Mouse (Mus musculus) left cerebral cortex, adult 2 months (tissue): ENCODE results near the gene Syt14. TPM values are rescaled to one million over a fixed set of nuclear protein-coding genes. Genes with fewer than 3 reads are reported as not detected.

Source experiments
- DNase-seq, 2 experiments: peaks; one replicate each; pipeline ENCODE4 v3.0.0; 2021 to 2022; ENCODE audit warnings: low spot score in 2 of 2, mixed read lengths in 1 of 2; ENCODE audit errors: extremely low spot score in 1 of 2
- H3K27ac ChIP-seq: fragments of 200-600 bp; 2 replicates; pipeline ENCODE4 v1.8.1; 2022
- H3K4me3 ChIP-seq: fragments of 200-600 bp; 2 replicates; pipeline ENCODE4 v1.8.1; 2022
- CTCF ChIP-seq: fragments of 200-600 bp; IDR thresholded peaks from 2 replicates; pipeline ENCODE4 v1.8.1; 2022; ENCODE audit warnings: antibody characterized with exemption, mild to moderate bottlenecking, moderate library complexity
- intact Hi-C: fragments of 180-260 bp; cut with DNase I; formaldehyde crosslinking; loops from one replicate; pipeline ENCODE4 v1.15.1; 2025
- total RNA-seq, 2 experiments: library from RNA; stranded (reverse); gene quantifications; 2 replicates each; pipeline ENCODE4 v1.2.3; 2021

Syt14 gene
- total RNA-seq, 2 experiments from 2014 or later = 27.5 to 28.2 TPM

- DNase-seq = peak in 1 of 2 experiments; percentile 31
- TF ChIP-seq CTCF = no peak
Measured at GRCm38 (mm10) chr1:193034951-193035370, 614 bp downstream of the Syt14 start.

DNA sequence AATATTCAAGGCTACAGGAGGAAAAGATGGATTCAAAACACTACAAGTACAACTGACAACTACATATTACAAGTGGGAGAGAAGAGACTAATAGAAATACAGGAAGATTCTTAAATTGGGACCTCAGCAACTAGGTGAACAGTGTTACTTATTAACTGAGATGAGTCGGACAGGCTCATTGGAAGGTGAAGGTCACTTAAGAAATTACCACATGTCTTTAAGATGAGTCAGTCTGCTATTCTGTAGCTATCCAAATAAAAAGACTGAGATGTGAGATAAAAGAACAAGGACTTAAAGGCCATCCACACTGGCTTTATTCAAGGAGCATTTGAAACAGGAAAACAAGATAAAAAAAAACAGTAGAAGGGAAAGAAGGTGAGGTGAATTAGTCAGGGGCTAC lies 11.3 kb downstream of the Syt14 start:
- intact Hi-C loops = no loop called here
- no peak for TF ChIP-seq CTCF
- H3K27ac ChIP-seq = no peak overlapping the region
- no peak for DNase-seq
- H3K4me3 ChIP-seq = no peak overlapping the region

More at GRCm38 (mm10) chr1:193034951-193035370, 614 bp downstream of the Syt14 start:
- Histone ChIP-seq H3K4me3 (peak overlapping the region; percentile 81), H3K27ac (peak overlapping the region; percentile 66)
- intact Hi-C loops = loop anchor here (5.0 kb wide), 1 partner anchor 92 kb away; no protein-coding TSS in a partner anchor

GRCm38 (mm10) chr1:193012351-193012750 lies 23.2 kb downstream of the Syt14 start:
- no peak for DNase-seq
- no peak overlapping the region for H3K27ac ChIP-seq
- intact Hi-C loops = no loop called here
- no peak overlapping the region for H3K4me3 ChIP-seq
- TF ChIP-seq CTCF = no peak

DNA sequence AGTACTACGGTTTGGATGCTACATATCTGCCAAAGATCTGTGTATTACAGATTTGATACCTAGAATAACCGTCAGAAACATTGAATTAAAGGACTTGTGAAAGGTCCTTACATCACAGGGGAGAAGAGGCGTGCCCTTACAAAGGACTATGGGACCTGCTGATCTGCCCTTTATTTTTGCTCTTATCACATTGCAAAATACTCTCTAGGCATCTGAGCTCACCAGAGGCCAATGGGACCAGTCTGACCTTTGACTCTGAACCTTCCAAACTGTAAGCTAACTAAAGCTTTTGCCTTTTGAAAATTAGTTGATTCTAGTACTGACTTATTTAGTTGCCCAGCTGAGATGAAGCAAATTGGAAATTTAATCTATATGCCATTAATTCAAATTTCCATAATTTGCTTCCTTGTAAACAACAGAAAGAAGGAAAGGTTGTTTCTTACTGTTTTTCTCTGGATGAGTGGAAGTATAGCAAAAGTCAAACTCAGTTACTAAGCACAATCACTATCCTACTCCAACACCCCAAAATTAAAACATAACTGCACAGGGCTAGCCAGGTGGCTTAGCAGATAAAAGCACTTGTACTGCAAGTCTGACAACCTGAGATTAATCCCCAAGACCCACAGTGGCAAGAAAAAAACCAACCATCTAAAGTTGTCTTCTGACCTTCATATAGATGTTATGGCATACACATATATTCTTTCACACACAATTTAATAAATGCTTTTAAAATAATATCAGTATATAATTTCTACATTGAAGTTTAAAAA lies 24.4 kb downstream of the Syt14 start:
- no peak for TF ChIP-seq CTCF
- DNase-seq = no peak
- no peak overlapping the region for H3K27ac ChIP-seq
- no peak overlapping the region for H3K4me3 ChIP-seq
- intact Hi-C loops = no loop called here

GRCm38 (mm10) chr1:193004581-193004980 lies 31.0 kb downstream of the Syt14 start:
- intact Hi-C loops = loop anchor here (5.0 kb wide), 1 partner anchor 98 kb away; no protein-coding TSS in a partner anchor
- no peak for DNase-seq
- peak overlapping the region; percentile 20; the same call in 1 of the 2 replicates for H3K27ac ChIP-seq
- TF ChIP-seq CTCF = no peak
- no peak overlapping the region for H3K4me3 ChIP-seq

- TF ChIP-seq CTCF = no peak
- H3K27ac ChIP-seq = peak overlapping the region; percentile 20; the same call in 1 of the 2 replicates
- DNase-seq = no peak
- intact Hi-C loops = loop anchor here (2.0 to 5.0 kb wide), 2 partner anchors 98 to 119 kb away; no protein-coding TSS in a partner anchor
- H3K4me3 ChIP-seq = no peak overlapping the region
Measured at GRCm38 (mm10) chr1:193003953-193004352, 31.6 kb downstream of the Syt14 start.

DNA sequence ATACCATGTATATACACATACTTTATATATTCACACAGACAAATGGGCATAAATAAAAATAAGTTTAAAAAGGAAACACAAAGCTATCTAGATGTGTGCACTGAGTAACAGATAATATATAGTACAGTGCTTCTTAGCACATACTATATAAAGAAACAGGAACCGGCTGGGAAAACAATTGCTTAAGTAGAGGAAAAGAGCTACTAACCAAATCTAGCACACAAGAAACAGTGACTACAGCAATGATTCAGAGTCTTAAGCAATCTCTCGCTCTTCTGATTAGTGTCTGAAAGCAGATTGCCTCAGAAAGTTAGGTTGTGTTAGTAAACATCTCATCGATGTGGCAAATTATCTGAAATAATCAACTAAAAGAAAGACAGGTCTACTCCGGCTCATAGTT lies 33.3 kb downstream of the Syt14 start:
- DNase-seq = no peak
- TF ChIP-seq CTCF = no peak
- Histone ChIP-seq H3K4me3 (no peak overlapping the region), H3K27ac (no peak overlapping the region)
- intact Hi-C loops = loop anchor here (2.0 to 5.0 kb wide), 2 partner anchors 100 to 120 kb away; no protein-coding TSS in a partner anchor

- H3K27ac ChIP-seq = no peak overlapping the region
- intact Hi-C loops = loop anchor here (5.0 kb wide), 1 partner anchor 101 kb away; no protein-coding TSS in a partner anchor
- TF ChIP-seq CTCF = no peak
- no peak overlapping the region for H3K4me3 ChIP-seq
- no peak for DNase-seq
Measured at GRCm38 (mm10) chr1:193001587-193001986, 34.0 kb downstream of the Syt14 start.

GRCm38 (mm10) chr1:193000908-193001307 lies 34.7 kb downstream of the Syt14 start:
- no peak for DNase-seq
- Histone ChIP-seq H3K27ac (no peak overlapping the region), H3K4me3 (no peak overlapping the region)
- TF ChIP-seq CTCF = peak; percentile 72
- intact Hi-C loops = loop anchor here (5.0 kb wide), 1 partner anchor 101 kb away; no protein-coding TSS in a partner anchor

DNA sequence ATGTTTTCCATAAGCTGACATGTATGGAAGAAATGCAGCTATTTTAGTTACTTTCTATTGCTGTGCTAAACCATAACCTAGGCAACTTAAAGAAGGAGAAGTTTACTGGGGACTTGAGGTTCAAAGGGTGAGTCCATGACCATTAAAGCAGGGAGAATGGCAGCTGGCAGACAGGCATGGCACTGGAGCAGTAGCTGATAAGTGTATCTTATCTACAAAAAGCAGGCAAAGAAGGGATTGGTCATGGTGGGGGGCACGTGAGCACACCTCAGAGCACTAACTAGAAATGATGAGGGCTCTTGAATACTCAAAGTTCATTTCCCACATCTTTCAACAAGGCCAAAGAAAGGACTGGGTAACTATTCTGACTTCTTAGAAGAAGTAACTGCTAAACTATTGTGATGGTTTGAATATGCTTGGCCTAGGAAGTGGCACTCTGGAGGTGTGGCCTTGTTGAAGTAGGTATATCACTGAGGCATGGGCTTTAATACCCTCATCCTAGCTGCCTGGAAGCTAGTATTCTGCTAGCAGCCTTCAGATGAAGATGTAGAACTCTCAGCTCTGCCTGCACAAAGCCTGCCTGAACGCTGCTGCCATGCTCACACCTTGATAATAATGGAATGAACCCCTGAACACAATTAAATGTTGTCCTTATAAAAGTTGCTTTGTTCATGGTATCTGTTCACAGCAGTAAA lies 41.2 kb downstream of the Syt14 start:
- H3K4me3 ChIP-seq = no peak overlapping the region
- DNase-seq = no peak
- no peak for TF ChIP-seq CTCF
- intact Hi-C loops = no loop called here
- no peak overlapping the region for H3K27ac ChIP-seq

DNA sequence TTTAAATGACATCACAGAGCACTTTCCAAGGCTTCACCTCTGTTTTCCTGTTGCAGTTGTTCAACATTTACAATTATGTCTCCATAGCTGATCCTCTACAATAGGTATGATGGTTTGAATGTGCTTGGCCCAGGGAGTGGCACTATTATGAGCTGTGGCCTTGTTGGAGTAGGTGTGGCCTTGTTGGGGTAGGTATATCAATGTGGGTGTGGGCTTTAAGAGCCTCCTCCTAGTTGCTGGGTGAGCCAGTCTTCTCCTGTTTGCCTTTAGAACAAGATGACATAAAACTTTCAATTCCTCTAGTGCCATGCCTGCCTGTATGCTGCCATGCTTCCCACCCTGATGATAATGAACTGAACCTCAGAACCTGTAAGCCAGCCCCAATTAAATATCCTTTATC lies 42.1 kb downstream of the Syt14 start:
- no peak for TF ChIP-seq CTCF
- Histone ChIP-seq H3K27ac (no peak overlapping the region), H3K4me3 (no peak overlapping the region)
- intact Hi-C loops = no loop called here
- DNase-seq = no peak

DNA sequence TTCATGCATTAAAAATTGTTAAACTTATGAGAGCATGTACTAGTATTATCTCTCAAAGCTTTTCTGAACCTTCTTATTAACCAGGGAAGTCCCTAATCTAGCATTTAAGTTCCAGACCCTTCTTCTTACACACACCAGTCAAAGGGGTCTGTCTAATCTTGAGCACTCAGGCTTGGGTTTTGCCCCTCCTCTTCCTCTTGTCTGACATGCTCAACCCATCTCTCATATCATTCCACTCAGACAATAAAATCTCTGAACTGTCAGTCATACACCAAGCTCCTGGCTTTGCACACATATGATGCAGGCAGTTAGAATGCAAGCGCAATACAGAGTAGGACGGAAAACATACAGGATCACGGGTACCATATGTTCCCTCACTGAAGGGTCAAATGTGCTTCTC lies 48.4 kb downstream of the Syt14 start:
- H3K27ac ChIP-seq = no peak overlapping the region
- TF ChIP-seq CTCF = no peak
- intact Hi-C loops = no loop called here
- DNase-seq = no peak
- no peak overlapping the region for H3K4me3 ChIP-seq
